Mouse (Mus musculus): ENCODE measurements around the gene Ccr6. TPM values are rescaled to one million over a fixed set of nuclear protein-coding genes. Genes with fewer than 3 reads are reported as not detected.

Ccr6 gene
- polyA plus RNA-seq, 1 experiment from 2014 or later = 0.10 TPM

GRCm38 (mm10) chr17:8305801-8306200 lies 70.0 kb downstream of the Ccr6 start:
- H3K9me3 ChIP-seq (replicated peaks) = no peaks in the 10 kb centered on the region
- no peak overlapping the region for H3K4me3 ChIP-seq (replicated peaks)
- H3K9ac ChIP-seq = no peak overlapping the region
- no peak overlapping the region for H3K27ac ChIP-seq
- no peaks in the 10 kb centered on the region for H3K36me3 ChIP-seq
- ATAC-seq (ENCODE audit: low read depth) = no peak
- no peak for DNase-seq
- H3K27me3 ChIP-seq = no peaks in the 10 kb centered on the region
- H3K4me1 ChIP-seq (replicated peaks) = peaks cover 2% of the 10 kb centered on the region; the same call in 1 of the 2 replicates
- 35% methylated on average over 3 of the region's 3 CpGs for WGBS (ENCODE audit: insufficient replicate concordance)
- no peak overlapping the region for H3K4me2 ChIP-seq

Other genes with a start within 250 kb of the Ccr6 start
- not detected in 2 replicates for gene Gm49673, start 88.3 kb upstream of the Ccr6 start, polyA plus RNA-seq (2015; fragmentation: Nextera tagmentation; extraction: Ambion mirVana)
- gene Rnaset2a, start 87.9 kb upstream of the Ccr6 start, polyA plus RNA-seq (2015; fragmentation: Nextera tagmentation; extraction: Ambion mirVana) = 15.2 and 17.1 TPM in 2 replicates
- 13.4 and 17.4 TPM in 2 replicates for gene Fgfr1op, start 70.5 kb upstream of the Ccr6 start, polyA plus RNA-seq (2015; fragmentation: Nextera tagmentation; extraction: Ambion mirVana)
- 125 and 127 TPM in 2 replicates for gene Mpc1, start 46.9 kb downstream of the Ccr6 start, polyA plus RNA-seq (2015; fragmentation: Nextera tagmentation; extraction: Ambion mirVana)
- 56.6 and 62.3 TPM in 2 replicates for gene Sft2d1, start 75.1 kb downstream of the Ccr6 start, polyA plus RNA-seq (2015; fragmentation: Nextera tagmentation; extraction: Ambion mirVana)
- 0.05 and 0.09 TPM in 2 replicates for gene Prr18, start 101.4 kb downstream of the Ccr6 start, polyA plus RNA-seq (2015; fragmentation: Nextera tagmentation; extraction: Ambion mirVana)
- 0.09 TPM in 1 of 2 replicates, not detected in the other for gene T2, start 119.9 kb downstream of the Ccr6 start, polyA plus RNA-seq (2015; fragmentation: Nextera tagmentation; extraction: Ambion mirVana)
- not detected in 2 replicates for gene T, start 198.4 kb downstream of the Ccr6 start, polyA plus RNA-seq (2015; fragmentation: Nextera tagmentation; extraction: Ambion mirVana)